Mouse (Mus musculus) lung, adult 2 months (tissue): Measurements from ENCODE around the gene Eml2. TPM values are rescaled to one million over a fixed set of nuclear protein-coding genes. Genes with fewer than 3 reads are reported as not detected.
"Not testable (repeated sequence)": the region's sequence is repeated elsewhere in the genome, so short reads cannot be mapped to it uniquely, and the experiment has no call there.

Source experiments
- DNase-seq: peaks from one replicate; pipeline ENCODE4 v3.0.0; 2022
- H3K4me1 ChIP-seq: fragments of 200-500 bp; 2 replicates; pipeline ENCODE4 v1.6.1; 2011; ENCODE audit warnings: low read length; ENCODE audit not compliant: control insufficient read depth, insufficient read depth
- H3K4me3 ChIP-seq: fragments of 200-500 bp; replicated peaks from 2 replicates; pipeline ENCODE3; 2011; ENCODE audit warnings: low read depth, mild to moderate bottlenecking, control low read depth, low read length; ENCODE audit errors: extremely low read depth
- CTCF ChIP-seq: fragments of 200-500 bp; IDR thresholded peaks from 2 replicates; pipeline ENCODE4 v1.5.1; 2011; ENCODE audit warnings: mild to moderate bottlenecking, low read length, control low read depth; ENCODE audit not compliant: insufficient read depth
- POLR2A ChIP-seq: fragments of 200-500 bp; IDR thresholded peaks from 2 replicates; pipeline ENCODE4 v1.6.1; 2011; ENCODE audit warnings: low read depth, mild to moderate bottlenecking, control low read depth, low read length, borderline replicate concordance; ENCODE audit errors: extremely low read depth
- WGBS: fragments of 180-500 bp; shearing (Covaris S2); methylation state at CpG from one replicate; pipeline ENCODE4 v1.1.7; 2018; 5-methylcytosine and 5-hydroxymethylcytosine counted together
- polyA plus RNA-seq: library from polyadenylated mRNA; depleted of rRNA; stranded (reverse); fragments of >200 nt; gene quantifications from 2 replicates; pipeline ENCODE4 v1.2.3, GENCODE M21; 2012

The Eml2 gene
- polyA plus RNA-seq, 1 experiment: 81.5 TPM

- H3K4me3 ChIP-seq: no peak overlapping the region
- 41% methylated on average over 6 of the region's 6 CpGs for WGBS
- TF ChIP-seq CTCF (no peak), POLR2A (no peak)
- peaks cover 4% of the 10 kb centered on the region; the same call in 1 of the 2 replicates for H3K4me1 ChIP-seq
- DNase-seq: no peak
Observed at GRCm38 (mm10) chr7:19147497-19148045, 28.6 kb upstream of the Eml2 start.

GRCm38 (mm10) chr7:19148180-19148874 lies 27.9 kb upstream of the Eml2 start:
- no peak for TF ChIP-seq CTCF
- TF ChIP-seq POLR2A: no peak
- DNase-seq: no peak
- 7% methylated on average over 20 of the region's 20 CpGs for WGBS
- Histone ChIP-seq H3K4me1 (peaks cover 4% of the 10 kb centered on the region; the same call in 1 of the 2 replicates), H3K4me3 (peak overlapping the region; percentile 79)

- Histone ChIP-seq H3K4me3 (peak within 1 kb of the TSS; percentile 94), H3K4me1 (peaks cover 4% of the 10 kb centered on the region; the same call in 1 of the 2 replicates)
- WGBS: under 1% methylated on average over 43 of the region's 43 CpGs
- DNase-seq: peak; percentile 97
- TF ChIP-seq CTCF (no peak), POLR2A (peak; percentile 48; the same call in 1 of the 2 replicates)
Observed at GRCm38 (mm10) chr7:19148875-19149541, 27.2 kb upstream of the Eml2 start, which contains the start of gene Qpctl. TSS of gene Qpctl (minus strand) at chr7:19149291.

- Histone ChIP-seq H3K4me1 (peaks cover 4% of the 10 kb centered on the region; the same call in 1 of the 2 replicates), H3K4me3 (peak within 1 kb of the TSS; percentile 94)
- WGBS: under 1% methylated on average over 24 of the region's 24 CpGs
- DNase-seq: peak; percentile 96
- TF ChIP-seq POLR2A (peak; percentile 73; the same call in 1 of the 2 replicates), CTCF (no peak)
Observed at GRCm38 (mm10) chr7:19149626-19150025, 26.6 kb upstream of the Eml2 start, which contains the start of gene Snrpd2. TSS of gene Snrpd2 (plus strand) at chr7:19149722.

- not testable (repeated sequence) for H3K4me3 ChIP-seq, H3K4me1 ChIP-seq, DNase-seq
- WGBS: 84% methylated on average over 10 of the region's 10 CpGs
Observed at GRCm38 (mm10) chr7:19151121-19151520, 25.1 kb upstream of the Eml2 start.

GRCm38 (mm10) chr7:19154796-19155195 lies 21.4 kb upstream of the Eml2 start:
- no peaks in the 10 kb centered on the region; the same call in none of the 2 replicates for H3K4me1 ChIP-seq
- DNase-seq: no peak
- 73% methylated on average over 8 of the region's 8 CpGs for WGBS
- H3K4me3 ChIP-seq: no peak overlapping the region
- TF ChIP-seq CTCF (no peak), POLR2A (no peak)

- 67% methylated on average over 13 of the region's 13 CpGs for WGBS
- TF ChIP-seq CTCF (no peak), POLR2A (no peak)
- Histone ChIP-seq H3K4me1 (no peaks in the 10 kb centered on the region; the same call in none of the 2 replicates), H3K4me3 (no peak overlapping the region)
- DNase-seq: no peak
Observed at GRCm38 (mm10) chr7:19155825-19156475, 20.3 kb upstream of the Eml2 start.

- no peaks in the 10 kb centered on the region; the same call in none of the 2 replicates for H3K4me1 ChIP-seq
- 5% methylated on average over 30 of the region's 30 CpGs for WGBS
- DNase-seq: peak; percentile 90
- no peak for TF ChIP-seq POLR2A
- TF ChIP-seq CTCF: peak; percentile 65
- no peak overlapping the region for H3K4me3 ChIP-seq
Observed at GRCm38 (mm10) chr7:19157160-19157800, 18.9 kb upstream of the Eml2 start.

- no peak overlapping the region for H3K4me3 ChIP-seq
- TF ChIP-seq CTCF: no peak
- no peak for TF ChIP-seq POLR2A
- H3K4me1 ChIP-seq: no peaks in the 10 kb centered on the region; the same call in none of the 2 replicates
- DNase-seq: no peak
- 69% methylated on average over 11 of the region's 11 CpGs for WGBS
Observed at GRCm38 (mm10) chr7:19158601-19159000, 17.6 kb upstream of the Eml2 start.
